In genomic region chr14:52012553-52012952, GRCm38 (mm10) we compare ENCODE assay signal across 13 mouse cellular contexts. TPM values are rescaled to one million over a fixed set of nuclear protein-coding genes. Genes with fewer than 3 reads are reported as not detected.
DNase-seq lines count a peak whose midpoint lies in the region; ATAC-seq and TF ChIP-seq lines count a peak whose summit lies in the region.
"Had no signal": no experiment of that assay in that cellular context is flagged by ENCODE, and none has a peak within 500 bp of the region (broad histone marks: within the 10 kb centered on the region; RNA-seq: fewer than 3 reads in every experiment).

No protein-coding gene starts in this region.

- 0 out of 2 replicates have a peak overlapping the region, but pooled peaks have one; percentile 74 for H3K4me3 ChIP-seq in heart, embryonic 13.5 days
- H3K4me3 ChIP-seq in heart, embryonic 12.5 days: no peak overlapping the region
- H3K4me3 ChIP-seq in E14TG2a.4 (replicated peaks; ENCODE audit: low read length): peak overlapping the region; percentile 75; the same call in 1 of the 2 replicates
- peak overlapping the region; percentile 82 for H3K4me3 ChIP-seq in forebrain, embryonic 11.5 days (ENCODE audit: low read depth, low read length)
- no peak overlapping the region for H3K4me3 ChIP-seq in limb, embryonic 12.5 days (replicated peaks)
- H3K4me3 ChIP-seq: liver, embryonic 13.5 days had no signal

- ATAC-seq in heart, embryonic 13.5 days (ENCODE audit: extremely low read depth, insufficient number of reproducible peaks, low FRiP score, low TSS enrichment): no peak
- no peak for ATAC-seq in heart, embryonic 12.5 days (ENCODE audit: insufficient number of reproducible peaks, low FRiP score)
- ATAC-seq in forebrain, embryonic 11.5 days (replicated peaks; ENCODE audit: low FRiP score): no peak
- ATAC-seq in limb, embryonic 12.5 days (ENCODE audit: insufficient number of reproducible peaks, insufficient read depth, low FRiP score, low TSS enrichment, low read depth): no peak

- H3K9me3 ChIP-seq in heart, embryonic 13.5 days: no peaks in the 10 kb centered on the region
- no peaks in the 10 kb centered on the region for H3K9me3 ChIP-seq in heart, embryonic 12.5 days (replicated peaks)
- no peaks in the 10 kb centered on the region for H3K9me3 ChIP-seq in E14TG2a.4 (ENCODE audit: low read length)
- H3K9me3 ChIP-seq in forebrain, embryonic 11.5 days (ENCODE audit: control insufficient read depth, low read length): no peaks in the 10 kb centered on the region
- no peaks in the 10 kb centered on the region for H3K9me3 ChIP-seq in limb, embryonic 12.5 days
- H3K9me3 ChIP-seq: liver, embryonic 13.5 days had no signal

- H3K27ac ChIP-seq in heart, embryonic 13.5 days (replicated peaks): 0 out of 2 replicates have a peak overlapping the region, but pooled peaks have one; percentile 98
- no peak overlapping the region for H3K27ac ChIP-seq in heart, embryonic 12.5 days (ENCODE audit: poor library complexity, severe bottlenecking)
- H3K27ac ChIP-seq in forebrain, embryonic 11.5 days (ENCODE audit: low read depth, low read length): peak overlapping the region; percentile 100
- peak overlapping the region; percentile 96 for H3K27ac ChIP-seq in limb, embryonic 12.5 days
- H3K27ac ChIP-seq: liver, embryonic 13.5 days had no signal

- TF ChIP-seq CTCF in E14TG2a.4 (conservative IDR thresholded peaks at IDR 0.05; ENCODE audit: low read length): no peak

- WGBS in heart, embryonic 13.5 days: 82% methylated on average over 5 of the region's 5 CpGs
- 88% methylated on average over 5 of the region's 5 CpGs for WGBS in heart, embryonic 12.5 days
- 47% methylated on average over 5 of the region's 5 CpGs for WGBS in forebrain, embryonic 11.5 days
- 56% methylated on average over 5 of the region's 5 CpGs for WGBS in limb, embryonic 12.5 days

- peaks cover 79% of the 10 kb centered on the region for H3K4me1 ChIP-seq in heart, embryonic 13.5 days
- H3K4me1 ChIP-seq in heart, embryonic 12.5 days (replicated peaks): peaks cover 73% of the 10 kb centered on the region
- H3K4me1 ChIP-seq in E14TG2a.4 (replicated peaks; ENCODE audit: low read depth, low read length): peaks cover 76% of the 10 kb centered on the region
- peaks cover 51% of the 10 kb centered on the region for H3K4me1 ChIP-seq in forebrain, embryonic 11.5 days (replicated peaks; ENCODE audit: control insufficient read depth, insufficient read depth, low read length)
- peaks cover 63% of the 10 kb centered on the region for H3K4me1 ChIP-seq in limb, embryonic 12.5 days (replicated peaks)

- peak overlapping the region; percentile 94; the same call in 1 of the 2 replicates for H3K9ac ChIP-seq in heart, embryonic 13.5 days
- H3K9ac ChIP-seq in heart, embryonic 12.5 days: no peak overlapping the region; the same call in 1 of the 2 replicates
- peak overlapping the region; percentile 96 for H3K9ac ChIP-seq in forebrain, embryonic 11.5 days (ENCODE audit: low read length)
- no peak overlapping the region for H3K9ac ChIP-seq in limb, embryonic 12.5 days (replicated peaks)
- H3K9ac ChIP-seq: liver, embryonic 13.5 days had no signal

- no peak for DNase-seq in forebrain, embryonic 11.5 days (ENCODE audit: low spot score)
- DNase-seq in right cerebral cortex, postnatal 14 days: no peak
- no peak for DNase-seq in lung, postnatal 4 days
- DNase-seq in layer of hippocampus, adult 11-12 months (ENCODE audit: low spot score): no peak
- DNase-seq: gastrocnemius, postnatal 10 days; kidney, postnatal 10 days; liver, embryonic 13.5 days; thymus, postnatal 14 days had no signal

- H3K4me2 ChIP-seq in heart, embryonic 13.5 days: 0 out of 2 replicates have a peak overlapping the region, but pooled peaks have one; percentile 89
- H3K4me2 ChIP-seq in heart, embryonic 12.5 days: no peak overlapping the region
- H3K4me2 ChIP-seq in forebrain, embryonic 11.5 days (ENCODE audit: low read depth, low read length, severe bottlenecking): peak overlapping the region; percentile 76
- peak overlapping the region; percentile 60 for H3K4me2 ChIP-seq in limb, embryonic 12.5 days
- H3K4me2 ChIP-seq: liver, embryonic 13.5 days had no signal

- H3K36me3 ChIP-seq in heart, embryonic 13.5 days: peaks cover 18% of the 10 kb centered on the region
- H3K36me3 ChIP-seq in heart, embryonic 12.5 days: peaks cover 16% of the 10 kb centered on the region
- peaks cover 46% of the 10 kb centered on the region for H3K36me3 ChIP-seq in E14TG2a.4 (ENCODE audit: insufficient read depth, low read length)
- peaks cover 5% of the 10 kb centered on the region for H3K36me3 ChIP-seq in forebrain, embryonic 11.5 days (ENCODE audit: control insufficient read depth, insufficient read depth, low read length)
- H3K36me3 ChIP-seq in limb, embryonic 12.5 days: peaks cover 17% of the 10 kb centered on the region

- H3K27me3 ChIP-seq in heart, embryonic 13.5 days (replicated peaks): no peaks in the 10 kb centered on the region
- no peaks in the 10 kb centered on the region for H3K27me3 ChIP-seq in heart, embryonic 12.5 days (replicated peaks)
- no peaks in the 10 kb centered on the region for H3K27me3 ChIP-seq in E14TG2a.4 (ENCODE audit: insufficient read depth, low read length)
- no peaks in the 10 kb centered on the region for H3K27me3 ChIP-seq in forebrain, embryonic 11.5 days (ENCODE audit: control insufficient read depth, insufficient read depth, low read length)
- H3K27me3 ChIP-seq in limb, embryonic 12.5 days: no peaks in the 10 kb centered on the region
- H3K27me3 ChIP-seq: liver, embryonic 13.5 days had no signal

RNA-seq across cellular contexts. Expression of gene Tmem253, which starts 2.9 kb away (rescaled TPM):
- 0.43 and 1.1 TPM in 2 replicates for polyA plus RNA-seq in heart, embryonic 13.5 days (2015; fragmentation: Nextera tagmentation; extraction: Ambion mirVana)
- polyA plus RNA-seq in heart, embryonic 12.5 days (2016; fragmentation: Nextera tagmentation; extraction: Ambion mirVana): 0.50 and 0.80 TPM in 2 replicates
- 0.92 and 0.95 TPM in 2 replicates for polyA plus RNA-seq in forebrain, embryonic 11.5 days (2014; fragmentation: Nextera tagmentation; extraction: Ambion mirVana)
- 1.00 and 1.2 TPM in 2 replicates for polyA plus RNA-seq in limb, embryonic 12.5 days (2016; fragmentation: Nextera tagmentation; extraction: Ambion mirVana)

RNA-seq across cellular contexts. Expression of gene Zfp219, which starts 8.0 kb away (rescaled TPM):
- polyA plus RNA-seq in heart, embryonic 13.5 days (2015; fragmentation: Nextera tagmentation; extraction: Ambion mirVana): 14.5 and 15.6 TPM in 2 replicates
- polyA plus RNA-seq in heart, embryonic 12.5 days (2016; fragmentation: Nextera tagmentation; extraction: Ambion mirVana): 21.5 and 23.6 TPM in 2 replicates
- polyA plus RNA-seq in forebrain, embryonic 11.5 days (2014; fragmentation: Nextera tagmentation; extraction: Ambion mirVana): 105 and 116 TPM in 2 replicates
- 51.7 and 60.9 TPM in 2 replicates for polyA plus RNA-seq in limb, embryonic 12.5 days (2016; fragmentation: Nextera tagmentation; extraction: Ambion mirVana)

RNA-seq across cellular contexts. Expression of gene Arhgef40, which starts 28.0 kb away (rescaled TPM):
- polyA plus RNA-seq in heart, embryonic 13.5 days (2015; fragmentation: Nextera tagmentation; extraction: Ambion mirVana): 63.9 and 69.5 TPM in 2 replicates
- 104 and 111 TPM in 2 replicates for polyA plus RNA-seq in heart, embryonic 12.5 days (2016; fragmentation: Nextera tagmentation; extraction: Ambion mirVana)
- polyA plus RNA-seq in forebrain, embryonic 11.5 days (2014; fragmentation: Nextera tagmentation; extraction: Ambion mirVana): 93.3 and 99.7 TPM in 2 replicates
- 241 and 253 TPM in 2 replicates for polyA plus RNA-seq in limb, embryonic 12.5 days (2016; fragmentation: Nextera tagmentation; extraction: Ambion mirVana)

RNA-seq across cellular contexts. Expression of gene Olfr221, which starts 29.7 kb away (rescaled TPM):
- not detected in 2 replicates for polyA plus RNA-seq in heart, embryonic 13.5 days (2015; fragmentation: Nextera tagmentation; extraction: Ambion mirVana)
- not detected in 2 replicates for polyA plus RNA-seq in heart, embryonic 12.5 days (2016; fragmentation: Nextera tagmentation; extraction: Ambion mirVana)
- not detected in 2 replicates for polyA plus RNA-seq in forebrain, embryonic 11.5 days (2014; fragmentation: Nextera tagmentation; extraction: Ambion mirVana)
- not detected in 2 replicates for polyA plus RNA-seq in limb, embryonic 12.5 days (2016; fragmentation: Nextera tagmentation; extraction: Ambion mirVana)
- polyA plus RNA-seq: liver, embryonic 13.5 days; small intestine, adult 2 months had no signal

Comparison
In these comparisons a context has a peak if more than half of its experiments do, and no peak if none do; other contexts are left out.
1. H3K4me3 ChIP-seq: peak in heart, embryonic 13.5 days (single experiment), E14TG2a.4 (single experiment) and forebrain, embryonic 11.5 days (single experiment); none in heart, embryonic 12.5 days (single experiment) and limb, embryonic 12.5 days (single experiment).
2. H3K9ac ChIP-seq: peak in heart, embryonic 13.5 days (single experiment) and forebrain, embryonic 11.5 days (single experiment); none in heart, embryonic 12.5 days (single experiment) and limb, embryonic 12.5 days (single experiment).